Mouse (Mus musculus) ovary, postnatal 14 days (tissue): ENCODE data around the gene Acot7.
A peak's percentile ranks its signal among the peaks of the same experiment; 100 is the strongest.

Source experiments
- DNase-seq: peaks from one replicate; pipeline ENCODE4 v3.0.0; 2022; ENCODE audit warnings: low spot score

Gene Acot7

DNA sequence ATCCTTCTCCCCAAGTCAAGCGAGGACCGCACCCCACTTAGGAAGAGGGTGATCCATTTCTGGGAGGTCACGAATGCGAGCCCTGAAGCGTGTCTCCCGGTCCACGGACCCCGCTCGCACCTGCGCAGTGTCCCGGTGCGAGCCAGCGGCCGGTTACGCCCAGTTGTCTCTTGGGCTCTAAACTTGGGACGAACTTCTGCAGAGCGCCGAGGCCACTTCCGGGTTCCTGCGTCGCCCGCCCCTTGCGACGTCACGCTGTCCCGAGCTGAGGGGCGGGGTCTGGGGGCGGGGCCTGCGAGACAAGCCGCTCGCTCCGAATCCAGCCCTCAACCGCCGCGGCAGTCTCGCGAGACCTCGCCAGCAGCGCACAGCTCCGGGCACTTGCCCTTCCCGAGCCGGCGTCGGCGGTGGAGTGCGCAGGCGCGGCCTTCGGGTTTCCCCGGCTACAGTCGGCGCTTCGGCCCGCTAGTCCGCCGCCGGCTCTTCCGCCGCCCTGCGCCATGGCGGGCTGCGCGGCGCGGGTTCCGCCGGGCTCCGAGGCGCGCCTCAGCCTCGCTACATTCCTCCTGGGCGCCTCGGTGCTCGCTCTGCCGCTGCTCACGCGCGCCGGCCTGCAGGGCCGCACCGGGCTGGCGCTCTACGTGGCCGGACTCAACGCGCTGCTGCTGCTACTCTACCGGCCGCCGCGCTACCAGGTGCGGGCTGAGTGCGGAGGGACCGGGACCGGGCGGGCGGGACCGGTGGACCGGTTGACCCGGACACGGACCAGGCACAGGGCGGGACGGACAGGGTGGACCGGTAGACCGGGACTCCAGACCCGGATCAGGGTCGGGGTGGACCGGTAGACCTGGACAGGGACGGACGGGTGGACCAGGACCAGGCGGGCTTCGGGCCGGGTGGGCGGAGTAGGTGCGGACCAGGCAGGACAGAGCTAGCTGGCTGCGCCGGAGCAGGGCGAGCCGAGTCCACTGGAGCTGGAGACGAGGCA, 119.2 kb downstream of the Acot7 start, which contains the start of gene Icmt:
Gene Icmt (plus strand): TSS at position 354 of the 988 bp plus-strand sequence.
- DNase-seq = peak; percentile 100

DNA sequence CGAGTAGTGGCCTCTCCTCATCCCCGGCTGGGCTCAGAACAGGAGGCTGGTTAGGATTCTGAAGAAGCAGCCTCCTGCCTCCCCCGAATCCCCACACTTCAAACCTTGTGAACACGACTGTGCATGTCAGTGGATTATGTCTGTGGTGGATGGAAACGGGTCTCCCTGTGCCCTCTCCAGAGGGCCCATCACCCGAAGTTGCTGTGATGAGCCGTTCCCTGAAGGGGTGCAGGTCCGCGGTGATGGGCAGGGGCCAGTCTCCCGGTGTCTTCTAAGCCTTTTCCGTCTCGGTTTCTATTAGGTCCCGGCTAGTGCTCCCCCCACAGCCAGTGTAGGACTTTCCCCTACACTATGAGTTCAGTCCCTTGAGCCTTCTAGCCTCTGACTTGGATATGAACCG, 120.9 kb downstream of the Acot7 start:
- no peak for DNase-seq

DNA sequence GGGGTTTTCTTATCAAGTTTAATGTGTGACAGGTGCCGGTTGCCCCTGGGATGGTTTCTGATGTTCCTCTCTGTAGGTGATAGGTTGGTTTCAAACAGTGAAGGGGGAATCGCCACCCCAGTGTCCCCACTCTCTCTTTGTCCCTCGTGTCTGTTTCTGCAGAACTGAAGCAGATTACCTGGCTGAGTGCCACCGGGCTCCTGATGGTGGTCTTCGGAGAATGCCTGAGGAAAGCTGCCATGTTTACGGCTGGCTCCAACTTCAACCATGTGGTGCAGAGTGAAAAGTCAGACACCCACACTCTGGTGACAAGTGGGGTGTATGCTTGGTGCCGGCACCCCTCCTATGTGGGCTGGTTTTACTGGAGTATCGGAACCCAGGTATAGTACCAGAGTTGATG, 122.4 kb downstream of the Acot7 start:
- no peak for DNase-seq

DNA sequence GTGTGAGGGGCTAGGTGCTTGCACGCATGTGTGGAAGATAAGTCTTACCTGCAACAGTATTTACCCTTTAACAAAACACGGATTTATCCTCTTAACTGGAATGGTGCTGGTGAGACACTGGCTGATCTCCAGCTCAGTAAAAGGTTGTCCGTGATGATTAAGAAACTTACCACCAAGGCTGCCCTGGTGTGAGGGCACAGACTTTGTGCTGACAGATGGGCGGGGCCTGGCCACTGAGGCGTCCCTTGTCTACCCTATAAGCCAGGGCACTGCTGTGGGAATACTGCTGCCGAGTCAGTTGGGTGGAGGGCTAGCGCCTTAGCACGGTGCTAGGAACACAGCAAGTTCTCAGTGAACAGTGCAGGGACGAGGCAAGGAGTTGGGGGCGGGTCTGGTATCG, 124.1 kb downstream of the Acot7 start:
- DNase-seq = no peak

DNA sequence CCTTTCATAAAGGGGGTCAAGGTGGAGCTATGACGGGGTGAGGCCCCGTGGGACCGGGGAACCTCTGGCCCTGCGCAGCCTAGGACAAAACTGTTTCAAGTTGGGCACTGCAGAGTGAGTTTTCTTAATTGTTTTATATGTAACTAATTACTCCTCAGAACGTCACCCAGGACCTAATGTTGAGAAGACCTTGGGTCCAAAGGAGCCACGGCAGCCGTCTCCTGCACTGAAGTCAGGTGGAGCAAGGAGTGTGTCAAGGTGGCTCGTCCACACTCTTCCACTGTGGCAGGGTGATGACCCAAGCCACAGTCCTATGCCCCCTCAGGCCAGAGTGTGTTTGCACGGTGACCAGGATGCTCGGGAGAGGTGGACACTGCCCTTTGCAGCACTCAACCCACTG, 125.2 kb downstream of the Acot7 start:
- DNase-seq = no peak

DNA sequence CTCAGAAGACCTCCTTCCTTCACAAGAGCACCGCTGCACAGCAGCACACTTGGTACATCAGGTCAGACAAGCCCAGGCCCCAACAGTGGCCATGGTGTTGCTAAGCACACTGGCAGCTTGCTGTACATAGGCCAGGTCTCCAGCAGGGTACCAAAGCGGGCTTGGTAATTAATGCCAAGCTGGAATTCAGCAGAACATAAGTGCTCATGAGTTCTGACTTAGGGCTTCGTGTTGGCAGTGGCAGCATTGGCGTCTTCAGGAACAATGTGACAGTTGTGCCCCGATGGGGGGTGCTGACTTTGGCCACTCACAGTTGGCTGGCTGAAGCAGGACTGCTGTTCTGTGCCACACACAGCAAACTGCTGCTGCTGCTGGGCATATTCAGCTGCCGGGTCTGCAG, 126.8 kb downstream of the Acot7 start:
- no peak for DNase-seq

DNA sequence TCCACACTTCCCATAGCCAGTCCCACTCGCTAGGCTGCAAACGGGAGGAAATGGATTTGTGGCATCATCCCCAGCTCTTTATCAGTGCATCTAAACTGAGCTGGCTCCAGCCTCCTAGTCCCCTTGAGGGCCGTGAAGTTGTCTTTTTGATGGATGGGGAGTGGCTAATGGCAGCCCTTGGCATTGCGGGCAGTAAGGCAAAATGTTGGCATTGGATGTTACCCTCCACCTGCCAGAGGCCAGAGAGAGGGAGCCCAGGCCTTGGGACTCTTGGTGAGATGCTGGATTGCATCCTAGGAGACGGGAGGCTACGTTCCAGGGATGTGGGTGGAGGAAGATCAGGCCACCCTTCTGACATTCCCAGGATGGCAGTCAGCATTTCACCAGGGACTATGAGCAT, 128.1 kb downstream of the Acot7 start:
- DNase-seq = no peak

DNA sequence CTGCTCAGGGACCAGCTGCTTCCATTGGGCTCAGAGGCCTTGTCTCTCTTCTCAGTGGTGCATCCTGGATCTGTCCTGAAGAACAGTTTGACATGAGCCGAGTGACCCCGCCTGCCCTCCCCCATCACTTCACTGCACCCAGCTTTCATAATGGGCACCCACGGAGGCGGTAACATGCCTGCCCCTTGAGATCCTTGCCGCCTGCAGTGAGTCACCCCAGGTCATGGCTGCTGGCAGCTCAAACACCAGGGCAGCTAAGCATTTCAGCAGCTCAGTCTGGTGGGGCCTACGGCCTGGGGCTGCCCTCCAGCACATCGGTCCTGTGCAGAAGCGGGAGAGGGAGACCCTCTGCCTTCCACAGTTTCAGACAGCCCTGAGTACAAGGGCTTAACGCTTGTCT, 129.6 kb downstream of the Acot7 start:
- DNase-seq = no peak

DNA sequence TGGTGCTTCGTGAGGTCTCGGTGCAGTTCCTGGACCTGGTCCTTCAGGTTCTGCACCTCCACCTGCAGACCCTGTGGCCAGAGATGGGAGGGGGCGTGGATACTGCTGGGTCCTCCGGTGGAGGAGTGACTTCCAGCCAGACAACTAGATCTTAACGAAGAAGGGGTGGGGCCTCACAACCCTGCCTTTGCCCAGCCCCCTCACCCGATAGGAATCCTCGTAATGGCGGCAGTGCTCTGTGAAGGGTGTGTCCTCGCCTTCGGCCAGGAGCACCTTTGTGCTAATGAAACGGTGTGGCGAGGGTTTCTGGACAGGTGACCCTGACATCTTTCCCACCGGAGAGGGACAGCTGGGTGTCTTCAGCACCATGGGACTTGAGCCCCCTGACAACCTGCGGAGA, 134.3 kb downstream of the Acot7 start:
- DNase-seq = no peak

DNA sequence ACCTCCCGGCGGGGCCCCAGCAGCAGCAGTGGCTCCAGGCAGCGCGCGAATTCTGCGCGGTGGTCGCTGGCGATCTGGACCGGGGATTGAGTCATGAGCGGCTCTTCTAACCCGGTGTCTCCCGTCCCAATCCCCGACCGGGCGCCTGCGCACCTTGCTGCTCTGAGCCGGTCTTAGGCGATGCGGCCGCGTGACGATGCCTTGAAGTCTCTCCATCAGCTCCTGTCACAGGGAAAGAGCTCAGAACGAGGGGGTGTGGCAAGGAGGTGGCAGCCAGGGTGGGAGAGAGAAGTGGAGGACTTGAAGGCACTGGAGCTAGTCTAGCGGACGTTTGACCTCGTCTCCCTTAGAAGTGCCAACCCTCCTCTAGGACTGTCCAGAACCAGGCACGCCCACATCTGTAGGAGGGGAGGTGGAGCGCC, 135.3 kb downstream of the Acot7 start:
- DNase-seq = no peak

DNA sequence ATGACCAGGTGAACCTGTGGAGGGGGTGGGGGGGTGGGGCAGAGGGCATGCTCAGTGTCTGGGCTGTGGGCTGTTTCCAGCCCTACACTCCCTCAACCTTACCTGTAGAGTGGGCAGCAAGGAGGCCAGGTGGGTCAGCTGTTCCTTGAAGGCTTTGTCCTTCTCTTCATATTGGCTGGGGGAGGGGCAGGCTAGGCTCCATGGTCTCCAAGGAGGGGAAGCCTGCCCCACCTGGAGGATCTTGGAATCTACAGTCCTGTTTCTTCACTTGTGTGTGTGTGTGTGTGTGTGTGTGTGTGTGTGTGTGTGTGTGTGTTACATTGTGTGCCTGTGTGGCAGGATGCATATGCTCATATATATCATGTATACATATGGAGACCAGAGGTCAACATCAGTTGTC, 136.0 kb downstream of the Acot7 start:
- no peak for DNase-seq

DNA sequence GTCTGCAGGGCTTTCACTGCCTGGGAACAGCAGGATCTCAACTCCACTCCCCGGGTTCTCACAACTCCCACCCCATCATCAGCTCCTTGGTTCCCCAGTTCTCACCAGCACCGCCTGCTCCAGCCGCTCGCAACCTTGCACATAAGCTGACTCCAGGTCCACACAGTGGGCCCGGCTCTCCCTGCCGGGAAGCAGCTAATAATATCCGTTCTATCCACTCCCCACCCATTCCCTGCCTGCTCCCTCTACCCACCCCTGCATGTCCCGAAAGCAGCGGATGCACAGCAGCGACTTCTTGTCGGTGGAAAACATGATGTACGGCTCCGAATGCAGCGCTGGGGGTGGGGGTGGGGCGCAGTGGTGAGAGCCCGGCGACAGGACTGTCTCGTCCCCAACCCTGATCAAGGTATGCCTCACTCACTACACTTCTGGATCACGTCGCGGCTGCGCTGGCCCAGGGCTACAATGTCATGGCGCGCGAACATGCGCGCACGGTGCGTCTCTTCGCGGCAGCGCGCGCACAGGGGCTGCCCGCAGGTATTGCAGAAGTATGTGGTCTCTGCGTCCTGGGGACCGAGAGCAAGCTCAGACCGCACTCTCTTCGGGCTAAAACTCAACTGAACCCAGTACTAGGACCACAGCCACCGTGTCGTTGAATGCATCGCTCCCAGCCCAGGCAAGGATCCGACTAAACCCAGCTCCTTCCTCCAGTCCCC, 137.7 kb downstream of the Acot7 start:
- DNase-seq = no peak

DNA sequence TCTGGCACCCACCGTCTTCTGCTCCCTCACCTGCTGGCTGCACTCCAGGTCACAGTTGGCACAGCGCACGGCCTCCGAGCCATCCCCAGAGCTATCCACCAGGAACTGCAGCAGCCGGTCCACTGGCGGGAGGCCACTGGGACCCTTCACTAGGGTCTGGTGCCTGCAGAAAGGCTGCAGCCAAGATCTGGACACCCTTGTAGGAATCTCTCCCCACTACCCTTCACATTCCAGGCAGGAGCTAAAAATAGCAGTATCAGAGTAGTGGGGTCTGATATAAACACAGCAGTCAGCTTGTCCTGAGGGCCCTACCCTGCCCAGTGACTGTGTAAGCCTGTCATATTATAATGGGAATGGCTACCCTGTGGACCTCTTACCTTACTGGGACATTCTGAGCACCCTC, 139.7 kb downstream of the Acot7 start:
- DNase-seq = no peak

DNA sequence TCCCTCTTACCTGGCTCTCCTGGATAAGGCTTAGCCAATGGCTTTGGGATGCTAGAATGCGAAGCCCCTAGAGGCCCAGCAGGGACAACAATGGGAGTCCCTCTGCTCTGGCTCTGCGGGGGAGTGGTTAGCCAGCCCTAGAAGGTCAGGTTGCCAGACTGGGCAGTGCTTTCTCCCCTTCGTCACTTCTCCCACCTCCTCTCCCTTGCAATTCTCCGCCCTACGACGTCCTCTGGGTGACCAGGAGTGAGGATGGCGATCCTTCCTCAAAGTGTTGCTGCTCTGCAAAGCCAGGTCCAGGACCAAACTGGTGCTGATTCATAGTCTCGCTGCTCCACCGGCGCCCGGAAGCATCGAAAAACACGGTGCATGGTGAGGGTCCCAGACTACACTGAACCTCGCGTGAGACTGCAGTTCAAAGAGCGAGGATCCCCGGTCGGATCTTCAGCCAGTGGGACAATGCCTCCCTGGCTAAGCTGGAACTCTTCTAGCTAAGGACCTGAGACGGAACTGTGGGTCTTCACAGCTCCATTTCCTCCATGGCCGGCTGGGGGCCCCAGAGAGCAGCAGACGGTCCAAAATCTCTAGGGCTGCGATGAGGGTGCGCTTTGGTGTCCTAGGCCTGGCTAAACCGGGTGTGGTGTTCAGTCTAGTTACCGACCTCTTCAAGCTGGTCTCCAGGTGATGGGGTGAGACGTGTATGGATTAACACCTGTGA, 140.7 kb downstream of the Acot7 start, which contains the start of gene Rnf207:
Gene Rnf207 (minus strand): TSS at position 477 of the 718 bp plus-strand sequence.
- DNase-seq = peak; percentile 41
